Mouse (Mus musculus) embryonic fibroblast, embryonic 13.5 days (primary cell): Measurements from ENCODE around the gene Zfp668. TPM values are rescaled to one million over a fixed set of nuclear protein-coding genes. Genes with fewer than 3 reads are reported as not detected.

Source experiments
- H3K27ac ChIP-seq: 2 replicates; pipeline ENCODE4 v1.5.1; 2012; ENCODE audit warnings: low read length, control low read depth, inconsistent platforms; ENCODE audit not compliant: insufficient read depth
- H3K4me1 ChIP-seq: 2 replicates; pipeline ENCODE4 v1.6.1; 2011; ENCODE audit warnings: low read length; ENCODE audit not compliant: control insufficient read depth, insufficient read depth
- H3K4me3 ChIP-seq: 2 replicates; pipeline ENCODE4 v1.5.1; 2011; ENCODE audit warnings: mild to moderate bottlenecking, control low read depth, low read length; ENCODE audit not compliant: insufficient read depth
- CTCF ChIP-seq: IDR thresholded peaks from 2 replicates; pipeline ENCODE4 v1.5.1; 2011; ENCODE audit warnings: mild to moderate bottlenecking, control low read depth, low read length, moderate library complexity, borderline replicate concordance; ENCODE audit not compliant: insufficient read depth
- POLR2A ChIP-seq: IDR thresholded peaks from 2 replicates; pipeline ENCODE4 v1.6.1; 2011; ENCODE audit warnings: low read depth, mild to moderate bottlenecking, control low read depth, low read length, moderate library complexity
- polyA plus RNA-seq: library from polyadenylated mRNA; stranded (reverse); fragments of >200 nt; gene quantifications from 2 replicates; pipeline ENCODE4 v1.2.4, GENCODE M21; 2011; ENCODE audit warnings: low read depth; ENCODE audit not compliant: missing spikeins, insufficient read length

The Zfp668 gene
- polyA plus RNA-seq: 8.9 and 15.6 TPM in 2 replicates

DNA sequence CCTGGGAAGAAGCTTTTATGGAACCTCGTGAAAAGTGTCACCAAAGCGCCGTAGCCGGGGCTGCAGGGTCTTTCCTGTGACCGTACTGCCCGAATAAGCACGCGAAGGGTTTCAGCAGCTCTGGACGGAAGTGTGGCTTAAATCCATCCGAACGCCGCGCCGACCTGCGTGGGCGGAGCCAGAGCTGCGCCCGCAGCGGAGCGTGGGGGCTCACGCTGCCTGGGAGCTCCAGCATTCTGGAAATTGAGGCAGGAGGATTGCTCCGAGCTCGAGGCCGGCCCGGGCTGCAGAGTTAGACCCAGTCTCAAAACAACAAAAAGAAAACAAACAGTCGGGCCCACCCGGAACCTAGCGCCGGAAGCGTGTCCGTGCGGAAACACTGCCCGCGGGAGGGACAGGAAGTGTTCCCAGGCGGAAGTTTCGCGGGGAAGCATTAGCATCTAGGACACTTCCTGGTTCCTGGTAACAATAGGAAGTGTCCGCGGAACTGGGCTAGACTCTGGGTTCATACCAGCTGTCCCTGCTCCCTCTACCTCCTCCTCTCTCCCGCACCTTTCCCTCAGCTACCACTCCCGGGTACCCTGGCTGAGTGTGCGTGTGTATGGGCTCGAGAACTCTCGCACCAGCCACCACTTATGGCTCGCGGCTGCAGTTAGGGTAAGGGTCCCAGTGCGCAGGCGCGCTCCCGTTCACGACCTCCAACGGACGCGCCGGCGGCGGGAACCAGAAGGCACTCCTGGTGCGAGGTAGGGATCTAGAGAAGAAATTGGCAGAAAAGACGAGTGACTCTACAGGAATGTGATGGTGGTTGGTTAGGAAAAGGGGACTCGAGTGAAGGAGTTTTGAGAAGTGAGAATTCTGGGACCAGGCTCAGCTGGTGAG, at the start of gene Zfp668:
Gene Zfp668, minus strand, starts transcription at position 362 of the 882 bp plus-strand sequence.
- Histone ChIP-seq H3K4me3 (peak within 1 kb of the TSS; percentile 95), H3K4me1 (peaks cover 3% of the 10 kb centered on the region; the same call in 1 of the 2 replicates), H3K27ac (peak within 1 kb of the TSS; percentile 86)
- TF ChIP-seq POLR2A: peak; percentile 83
- no peak for TF ChIP-seq CTCF

DNA sequence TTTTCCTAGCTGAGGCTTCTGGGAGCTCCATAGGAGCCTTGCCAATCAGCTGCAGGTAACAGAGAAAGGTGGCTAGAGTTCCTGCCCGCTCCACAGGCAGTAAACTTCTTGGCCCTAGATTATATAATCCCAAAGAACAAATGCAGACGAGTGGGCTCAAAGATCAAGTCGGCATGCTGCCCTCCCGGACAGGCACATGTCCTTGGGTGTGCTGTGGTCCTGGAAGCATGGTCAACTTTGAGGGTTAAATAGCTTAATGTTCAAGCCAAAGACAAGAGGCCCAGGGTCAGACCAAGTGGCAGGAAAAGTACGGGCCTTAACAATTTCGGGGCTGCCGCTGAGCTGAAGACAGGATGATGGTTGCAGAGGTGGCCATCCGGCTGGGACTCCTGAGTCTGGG, 49.4 kb upstream of the Zfp668 start:
- H3K27ac ChIP-seq: no peak overlapping the region
- H3K4me1 ChIP-seq: no peaks in the 10 kb centered on the region; the same call in 1 of the 2 replicates
- H3K4me3 ChIP-seq: no peak overlapping the region
- TF ChIP-seq POLR2A (no peak), CTCF (no peak)

DNA sequence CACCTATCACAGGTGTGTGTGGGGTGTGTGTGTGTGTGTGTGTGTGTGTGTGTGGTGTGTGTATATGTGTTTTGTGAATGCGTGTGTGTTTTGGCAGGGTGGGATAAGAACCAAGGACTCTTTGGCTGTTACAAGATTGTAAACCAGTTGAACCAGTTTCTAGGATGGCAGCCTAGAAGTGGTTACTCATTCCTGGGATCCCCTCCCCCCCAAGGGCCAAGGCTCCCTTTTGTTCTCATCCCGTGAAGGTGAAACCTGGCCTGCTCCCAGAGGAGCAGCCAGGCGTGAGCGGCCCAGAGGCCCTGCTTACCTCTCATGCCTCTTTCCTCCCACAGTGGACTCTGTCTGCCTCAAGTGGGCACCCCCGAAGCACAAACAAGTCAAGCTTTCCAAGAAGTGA, 48.6 kb upstream of the Zfp668 start:
- H3K4me1 ChIP-seq: no peaks in the 10 kb centered on the region
- TF ChIP-seq CTCF: no peak
- TF ChIP-seq POLR2A: no peak
- no peak overlapping the region for H3K27ac ChIP-seq
- no peak overlapping the region for H3K4me3 ChIP-seq

DNA sequence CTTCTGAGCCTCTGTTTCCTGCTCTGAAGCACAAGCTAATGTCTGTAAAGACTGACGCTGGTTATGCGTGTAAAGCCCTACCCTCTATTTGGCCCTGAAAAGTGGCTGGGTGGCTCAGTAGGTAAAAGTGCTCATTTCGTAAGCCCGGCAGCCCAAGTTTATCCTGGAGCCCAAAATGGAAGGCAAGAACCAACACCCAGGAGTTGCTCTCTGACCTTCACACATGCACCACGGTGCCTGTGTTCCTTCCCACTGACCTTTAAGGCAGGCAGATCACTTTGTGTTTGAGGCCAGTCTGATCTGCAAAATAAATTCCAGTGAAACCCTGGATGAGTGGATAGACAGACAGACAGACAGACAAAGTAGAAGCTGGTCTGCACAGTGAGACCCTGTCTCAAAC, 47.1 kb upstream of the Zfp668 start:
- no peak for TF ChIP-seq POLR2A
- no peak for TF ChIP-seq CTCF
- Histone ChIP-seq H3K4me1 (no peaks in the 10 kb centered on the region), H3K4me3 (no peak overlapping the region), H3K27ac (no peak overlapping the region)

DNA sequence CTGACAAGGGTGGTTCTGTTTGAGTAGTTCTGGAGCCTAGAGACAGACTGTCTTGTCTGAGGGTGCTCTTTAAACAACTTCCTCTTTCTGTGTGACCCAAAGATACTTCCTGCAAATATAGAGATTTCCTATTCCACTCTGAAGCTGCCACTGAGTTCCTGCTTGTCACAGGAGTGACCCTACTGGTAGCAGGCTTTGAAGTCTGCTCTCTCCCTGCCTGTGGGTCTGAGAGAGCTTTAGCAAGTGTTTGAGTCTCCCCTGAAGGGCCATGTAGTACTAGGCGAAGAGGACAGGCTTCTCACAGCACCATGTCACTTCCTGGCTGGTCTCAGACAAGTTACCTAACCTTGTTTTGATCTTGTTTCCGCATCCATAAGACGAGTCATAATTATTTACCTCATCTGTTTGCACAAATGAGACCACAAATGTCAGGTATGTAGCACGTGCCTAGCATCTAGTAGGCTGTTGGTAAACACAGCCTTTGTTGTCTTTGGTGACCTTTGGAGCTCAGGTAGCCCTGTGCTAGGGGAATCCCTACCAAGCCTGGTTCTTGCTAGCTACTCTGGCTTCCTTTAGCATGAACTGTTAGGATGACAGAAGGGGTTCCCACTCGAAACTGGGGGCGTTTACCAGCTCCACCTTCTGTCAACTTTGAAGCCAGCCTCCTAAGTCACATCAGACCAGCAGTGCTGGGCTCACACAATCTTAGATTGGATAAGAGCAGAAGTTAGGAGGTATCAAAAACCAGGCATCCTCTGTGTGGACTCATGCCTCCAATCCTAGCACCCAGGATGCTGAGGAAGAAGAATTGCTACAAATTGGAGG, 46.0 kb upstream of the Zfp668 start:
- Histone ChIP-seq H3K4me3 (no peak overlapping the region), H3K27ac (no peak overlapping the region), H3K4me1 (no peaks in the 10 kb centered on the region)
- TF ChIP-seq CTCF (no peak), POLR2A (no peak)

DNA sequence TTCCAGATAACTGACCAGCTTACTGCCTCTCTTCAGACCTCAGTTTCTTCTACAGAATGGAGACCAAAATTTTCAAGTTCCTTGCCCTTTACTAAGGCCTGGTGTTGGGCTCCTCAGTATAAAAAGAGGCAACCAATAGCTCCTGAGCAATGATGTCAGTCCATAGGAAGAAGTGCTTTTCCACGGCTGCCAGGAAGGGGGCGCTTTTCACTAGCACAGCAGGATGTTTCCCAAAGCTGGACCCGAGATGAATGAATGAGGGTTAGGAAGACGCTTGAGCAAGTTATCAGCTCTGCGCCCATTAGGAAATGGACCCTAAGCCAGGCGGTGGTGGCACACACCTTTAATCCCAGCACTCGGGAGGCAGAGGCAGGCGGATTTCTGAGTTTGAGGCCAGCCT, 44.9 kb upstream of the Zfp668 start:
- no peaks in the 10 kb centered on the region for H3K4me1 ChIP-seq
- TF ChIP-seq POLR2A: no peak
- TF ChIP-seq CTCF: peak; percentile 16; the same call in 1 of the 2 replicates
- no peak overlapping the region for H3K27ac ChIP-seq
- no peak overlapping the region for H3K4me3 ChIP-seq

DNA sequence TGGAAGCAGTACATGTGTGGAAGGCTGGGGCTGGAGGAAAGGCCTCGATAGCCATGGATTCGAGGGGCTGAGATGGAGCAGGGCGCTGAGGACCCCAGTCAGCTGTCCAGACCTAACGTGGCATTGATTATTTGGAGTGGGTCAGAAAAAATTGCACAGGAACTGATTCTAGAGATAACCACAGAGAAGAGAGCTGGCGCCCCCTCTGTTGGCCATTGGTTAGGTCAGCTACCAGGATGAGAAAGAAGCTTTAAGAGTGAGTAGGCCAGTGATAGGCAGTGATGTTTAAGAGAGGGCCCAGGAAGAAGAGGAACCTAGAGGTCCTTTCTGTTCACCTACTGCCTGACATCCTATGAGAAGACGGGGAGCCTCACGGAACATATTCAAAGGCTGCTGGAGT, 42.7 kb upstream of the Zfp668 start:
- Histone ChIP-seq H3K4me3 (no peak overlapping the region), H3K4me1 (no peaks in the 10 kb centered on the region; the same call in 1 of the 2 replicates), H3K27ac (no peak overlapping the region)
- TF ChIP-seq CTCF (no peak), POLR2A (no peak)

DNA sequence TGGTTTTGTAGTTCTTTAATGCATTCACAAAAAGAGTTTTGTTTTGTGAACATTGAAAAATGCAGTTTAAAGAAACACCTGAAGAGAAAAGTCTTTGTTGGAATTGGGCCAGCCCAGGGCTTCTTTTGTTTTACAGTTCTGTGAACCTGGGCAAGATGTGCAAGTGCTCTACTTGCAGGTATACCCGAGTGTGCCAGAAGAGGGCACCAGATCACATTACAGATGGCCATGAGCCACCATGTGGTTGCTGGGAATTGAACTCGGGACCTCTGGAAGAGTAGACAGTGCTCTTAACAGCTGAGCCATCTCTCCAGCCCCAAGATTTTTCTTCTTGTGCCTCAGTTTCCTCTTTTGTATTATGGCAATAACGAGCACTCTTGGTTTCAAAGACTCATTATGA, 41.6 kb upstream of the Zfp668 start:
- H3K4me1 ChIP-seq: no peaks in the 10 kb centered on the region; the same call in 1 of the 2 replicates
- no peak overlapping the region for H3K4me3 ChIP-seq
- H3K27ac ChIP-seq: no peak overlapping the region
- TF ChIP-seq POLR2A (no peak), CTCF (peak; percentile 27; the same call in 1 of the 2 replicates)

DNA sequence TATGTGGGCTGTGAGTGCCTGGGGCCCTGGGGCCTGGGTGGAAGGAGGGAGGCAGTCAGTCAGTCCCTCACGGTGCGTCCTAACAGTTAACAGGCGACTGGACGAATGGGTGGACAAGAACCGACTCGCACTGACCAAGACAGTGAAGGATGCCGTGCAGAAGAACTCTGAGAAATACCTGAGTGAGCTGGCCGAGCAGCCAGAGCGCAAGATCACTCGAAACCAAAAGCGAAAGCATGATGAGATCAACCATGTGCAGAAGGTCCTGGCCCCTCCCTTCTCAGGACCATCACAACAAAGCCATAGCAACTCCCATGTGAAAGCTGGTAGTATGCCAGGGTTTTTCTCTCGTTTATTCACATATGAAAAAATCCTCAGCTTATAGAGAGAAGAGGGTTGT, 38.7 kb upstream of the Zfp668 start:
- Histone ChIP-seq H3K27ac (no peak overlapping the region), H3K4me1 (no peaks in the 10 kb centered on the region; the same call in 1 of the 2 replicates), H3K4me3 (no peak overlapping the region)
- TF ChIP-seq POLR2A (no peak), CTCF (no peak)
